Mouse (Mus musculus): ENCODE results near the gene Slc25a54. TPM values are rescaled to one million over a fixed set of nuclear protein-coding genes. Genes with fewer than 3 reads are reported as not detected.

Gene Slc25a54
- polyA plus RNA-seq, 2 experiments, result not detected

DNA sequence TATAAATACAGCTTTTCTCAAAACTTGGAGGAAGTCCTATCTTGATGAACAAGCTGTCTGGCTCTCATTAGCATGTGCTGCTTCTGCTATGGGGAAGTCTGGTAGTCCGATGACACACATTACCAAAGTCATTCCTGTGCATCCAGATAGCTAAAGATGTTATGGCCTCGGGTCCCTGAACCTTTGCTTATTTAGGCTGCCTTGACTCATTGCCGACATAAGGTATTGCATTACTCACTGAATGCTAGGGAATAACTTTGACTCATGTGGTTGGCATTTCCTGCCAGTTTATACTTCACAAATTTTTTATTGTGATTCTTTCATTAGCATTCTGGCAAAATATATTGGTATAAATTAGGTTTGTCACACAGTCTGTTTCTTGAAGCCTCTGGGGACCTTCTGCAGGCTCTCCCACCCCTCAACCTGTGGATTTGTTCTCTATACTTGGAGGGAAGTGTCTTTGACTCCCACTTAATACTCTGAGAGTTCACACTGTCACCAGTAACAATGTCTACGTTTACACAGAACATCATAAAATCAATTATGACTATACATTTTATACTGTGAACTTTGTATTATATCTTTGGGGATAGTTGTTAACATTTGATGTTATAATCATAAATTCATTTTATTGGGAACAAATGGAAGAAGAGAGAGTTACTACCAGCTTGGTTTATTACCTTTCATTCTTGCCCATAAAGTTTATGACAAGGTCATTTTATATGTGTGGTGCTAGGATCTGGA, 75.8 kb downstream of the Slc25a54 start:
- WGBS (ENCODE audit: insufficient replicate concordance), result 45% methylated on average over 4 of the region's 4 CpGs
- H3K4me3 ChIP-seq (ENCODE audit: insufficient read depth in 1 of 2, low read depth in 2 of 2, low read length in 2 of 2), result no peak overlapping the region
- no peaks in the 10 kb centered on the region for H3K4me1 ChIP-seq (replicated peaks; ENCODE audit: control insufficient read depth in 2 of 2, insufficient read depth in 2 of 2, low read length in 1 of 2)
- H3K36me3 ChIP-seq (replicated peaks; ENCODE audit: control insufficient read depth, insufficient read depth, low read depth), result no peaks in the 10 kb centered on the region
- ATAC-seq (ENCODE audit: insufficient read depth) (no peak), DNase-seq (ENCODE audit: low read depth in 3 of 3, low spot score in 3 of 3) (no peak)
- H3K9me3 ChIP-seq (ENCODE audit: control insufficient read depth, low read length), result no peaks in the 10 kb centered on the region
- no peak overlapping the region for H3K27ac ChIP-seq
- no peaks in the 10 kb centered on the region for H3K27me3 ChIP-seq (ENCODE audit: control insufficient read depth, insufficient read depth, low read length)
- no peak overlapping the region for H3K4me2 ChIP-seq (ENCODE audit: low read depth)
- no peak overlapping the region for H3K9ac ChIP-seq (replicated peaks)
- no peak for TF ChIP-seq EP300 (IDR thresholded peaks at IDR 0.05; ENCODE audit: low read depth)
- no peak for TF ChIP-seq CTCF (IDR thresholded peaks at IDR 0.05; ENCODE audit: low read depth)

DNA sequence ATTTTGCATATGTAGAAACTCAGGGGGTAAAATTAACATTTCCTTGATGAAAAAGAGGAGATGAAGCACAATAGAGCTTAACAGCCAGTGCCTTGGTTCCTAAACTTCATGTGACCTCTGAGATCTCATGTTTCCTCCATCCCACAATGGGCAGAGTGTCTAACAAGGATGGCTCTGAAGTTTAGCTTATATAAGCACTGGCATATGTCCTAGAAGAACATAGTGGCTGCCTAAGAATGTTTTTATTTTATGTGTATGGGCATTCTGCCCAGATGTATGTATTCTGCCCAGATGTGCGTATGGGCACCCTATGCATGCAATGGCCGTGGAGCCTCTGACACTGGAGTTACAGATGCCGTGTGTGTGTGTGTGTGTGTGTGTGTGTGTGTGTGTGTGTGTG, 77.2 kb downstream of the Slc25a54 start:
- no peaks in the 10 kb centered on the region for H3K36me3 ChIP-seq (replicated peaks; ENCODE audit: control insufficient read depth, insufficient read depth, low read depth)
- no peaks in the 10 kb centered on the region for H3K4me1 ChIP-seq (replicated peaks; ENCODE audit: control insufficient read depth in 2 of 2, insufficient read depth in 2 of 2, low read length in 1 of 2)
- WGBS (ENCODE audit: insufficient replicate concordance), result 72% methylated on average over 3 of the region's 3 CpGs
- H3K4me3 ChIP-seq (ENCODE audit: insufficient read depth in 1 of 2, low read depth in 2 of 2, low read length in 2 of 2), result no peak overlapping the region
- H3K27ac ChIP-seq, result no peak overlapping the region
- no peak overlapping the region for H3K9ac ChIP-seq (replicated peaks)
- no peak for ATAC-seq (ENCODE audit: insufficient read depth)
- TF ChIP-seq CTCF (IDR thresholded peaks at IDR 0.05; ENCODE audit: low read depth), result no peak
- H3K4me2 ChIP-seq (ENCODE audit: low read depth), result no peak overlapping the region
- no peak for DNase-seq (ENCODE audit: low read depth in 3 of 3, low spot score in 3 of 3)
- no peaks in the 10 kb centered on the region for H3K9me3 ChIP-seq (ENCODE audit: control insufficient read depth, low read length)
- H3K27me3 ChIP-seq (ENCODE audit: control insufficient read depth, insufficient read depth, low read length), result no peaks in the 10 kb centered on the region

DNA sequence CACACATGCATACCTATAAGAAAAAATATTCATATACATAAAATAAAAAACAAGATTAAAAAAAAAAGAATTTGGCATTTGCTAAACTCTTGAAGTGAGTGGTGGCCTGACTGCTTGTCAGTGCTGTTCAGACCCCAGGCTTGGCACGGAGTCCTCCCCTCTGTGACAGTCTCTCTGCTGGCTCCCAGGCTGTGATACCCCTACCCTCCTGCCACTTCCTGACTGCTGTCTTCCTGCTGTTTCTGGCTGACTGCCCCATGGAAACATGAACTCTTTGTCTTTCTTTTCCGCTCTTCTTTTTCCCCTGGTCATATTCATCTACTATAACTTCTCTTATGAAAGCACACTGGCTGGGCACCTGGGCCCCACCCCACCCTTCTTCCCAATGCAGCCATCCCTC, 83.8 kb downstream of the Slc25a54 start:
- no peak for ATAC-seq (ENCODE audit: insufficient read depth)
- Histone ChIP-seq H3K36me3 (replicated peaks; ENCODE audit: control insufficient read depth, insufficient read depth, low read depth) (no peaks in the 10 kb centered on the region), H3K4me1 (replicated peaks; ENCODE audit: control insufficient read depth in 2 of 2, insufficient read depth in 2 of 2, low read length in 1 of 2) (no peaks in the 10 kb centered on the region), H3K9ac (replicated peaks) (no peak overlapping the region), H3K4me2 (ENCODE audit: low read depth) (no peak overlapping the region), H3K9me3 (ENCODE audit: control insufficient read depth, low read length) (no peaks in the 10 kb centered on the region), H3K27me3 (ENCODE audit: control insufficient read depth, insufficient read depth, low read length) (no peaks in the 10 kb centered on the region), H3K4me3 (ENCODE audit: insufficient read depth in 1 of 2, low read depth in 2 of 2, low read length in 2 of 2) (no peak overlapping the region), H3K27ac (no peak overlapping the region)
- DNase-seq (ENCODE audit: low read depth in 3 of 3, low spot score in 3 of 3), result no peak
- TF ChIP-seq EP300 (IDR thresholded peaks at IDR 0.05; ENCODE audit: low read depth), result no peak
- no peak for TF ChIP-seq CTCF (IDR thresholded peaks at IDR 0.05; ENCODE audit: low read depth)
- WGBS (ENCODE audit: insufficient replicate concordance), result 72% methylated on average over 2 of the region's 2 CpGs

DNA sequence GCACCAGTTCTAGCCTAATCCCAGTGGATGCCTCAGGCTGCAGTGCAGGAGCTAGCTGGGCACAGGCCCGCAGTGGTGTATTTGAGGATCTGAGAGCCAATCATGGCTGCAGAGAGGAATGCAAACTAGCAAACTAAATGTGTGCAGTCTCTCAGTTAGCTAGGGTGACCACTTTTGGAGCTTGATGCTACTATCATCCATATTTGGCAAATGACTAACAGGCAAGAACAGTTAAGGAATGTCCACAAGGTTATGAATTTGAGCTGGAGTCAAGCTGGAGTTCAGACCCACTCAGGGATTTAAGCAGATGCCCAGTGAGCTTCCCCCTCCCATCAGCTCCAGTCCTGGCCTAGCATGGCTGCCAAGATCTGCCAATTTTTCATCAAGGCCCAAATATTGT, 84.4 kb downstream of the Slc25a54 start:
- Histone ChIP-seq H3K9ac (replicated peaks) (no peak overlapping the region), H3K4me2 (ENCODE audit: low read depth) (no peak overlapping the region), H3K4me1 (replicated peaks; ENCODE audit: control insufficient read depth in 2 of 2, insufficient read depth in 2 of 2, low read length in 1 of 2) (no peaks in the 10 kb centered on the region), H3K36me3 (replicated peaks; ENCODE audit: control insufficient read depth, insufficient read depth, low read depth) (no peaks in the 10 kb centered on the region), H3K27ac (no peak overlapping the region), H3K9me3 (ENCODE audit: control insufficient read depth, low read length) (no peaks in the 10 kb centered on the region), H3K4me3 (ENCODE audit: insufficient read depth in 1 of 2, low read depth in 2 of 2, low read length in 2 of 2) (no peak overlapping the region), H3K27me3 (ENCODE audit: control insufficient read depth, insufficient read depth, low read length) (no peaks in the 10 kb centered on the region)
- 60% methylated on average over 1 of the region's 1 CpGs for WGBS (ENCODE audit: insufficient replicate concordance)
- ATAC-seq (ENCODE audit: insufficient read depth), result no peak
- TF ChIP-seq EP300 (IDR thresholded peaks at IDR 0.05; ENCODE audit: low read depth) (no peak), CTCF (IDR thresholded peaks at IDR 0.05; ENCODE audit: low read depth) (no peak)
- no peak for DNase-seq (ENCODE audit: low read depth in 3 of 3, low spot score in 3 of 3)

- Histone ChIP-seq H3K4me2 (ENCODE audit: low read depth) (no peak overlapping the region), H3K27me3 (ENCODE audit: control insufficient read depth, insufficient read depth, low read length) (no peaks in the 10 kb centered on the region), H3K9ac (replicated peaks) (no peak overlapping the region), H3K4me3 (ENCODE audit: insufficient read depth in 1 of 2, low read depth in 2 of 2, low read length in 2 of 2) (no peak overlapping the region), H3K36me3 (replicated peaks; ENCODE audit: control insufficient read depth, insufficient read depth, low read depth) (no peaks in the 10 kb centered on the region), H3K27ac (no peak overlapping the region), H3K4me1 (replicated peaks; ENCODE audit: control insufficient read depth in 2 of 2, insufficient read depth in 2 of 2, low read length in 1 of 2) (no peaks in the 10 kb centered on the region), H3K9me3 (ENCODE audit: control insufficient read depth, low read length) (no peaks in the 10 kb centered on the region)
- ATAC-seq (ENCODE audit: insufficient read depth), result no peak
- peak in 1 of 3 experiments; percentile 13 for DNase-seq (ENCODE audit: low read depth in 3 of 3, low spot score in 3 of 3)
- WGBS (ENCODE audit: insufficient replicate concordance), result 35% methylated on average over 8 of the region's 8 CpGs
- TF ChIP-seq EP300 (IDR thresholded peaks at IDR 0.05; ENCODE audit: low read depth) (no peak), CTCF (IDR thresholded peaks at IDR 0.05; ENCODE audit: low read depth) (no peak)
Observed at GRCm38 (mm10) chr3:109165214-109165829, 85.1 kb downstream of the Slc25a54 start.

Small RNA genes lying within 50 kb of the gene (microRNA-seq; reads per million reads assigned to microRNA genes)
- gene Gm44384, result not detected

Other genes starting within 250 kb of the Slc25a54 start
- gene Stxbp3, start 239.9 kb upstream of the Slc25a54 start, polyA plus RNA-seq (2012; rRNA removed), result 5.9 and 11.6 TPM in 2 replicates
- gene Stxbp3, start 239.9 kb upstream of the Slc25a54 start, polyA plus RNA-seq (2014; fragmentation: Nextera tagmentation; extraction: Ambion mirVana), result 16.5 and 18.9 TPM in 2 replicates
- gene Fndc7, start 190.5 kb upstream of the Slc25a54 start, polyA plus RNA-seq (2012; rRNA removed), result not detected in 2 replicates
- gene Fndc7, start 190.5 kb upstream of the Slc25a54 start, polyA plus RNA-seq (2014; fragmentation: Nextera tagmentation; extraction: Ambion mirVana), result not detected in 2 replicates
- 29.5 and 47.5 TPM in 2 replicates for gene Prpf38b, start 168.7 kb upstream of the Slc25a54 start, polyA plus RNA-seq (2012; rRNA removed)
- gene Prpf38b, start 168.7 kb upstream of the Slc25a54 start, polyA plus RNA-seq (2014; fragmentation: Nextera tagmentation; extraction: Ambion mirVana), result 20.2 and 22.4 TPM in 2 replicates
- gene Henmt1, start 140.6 kb upstream of the Slc25a54 start, polyA plus RNA-seq (2012; rRNA removed), result 0.02 and 0.03 TPM in 2 replicates
- 0.08 TPM in 1 of 2 replicates, not detected in the other for gene Henmt1, start 140.6 kb upstream of the Slc25a54 start, polyA plus RNA-seq (2014; fragmentation: Nextera tagmentation; extraction: Ambion mirVana)
- not detected in 2 replicates for gene Gm9857, start 140.0 kb upstream of the Slc25a54 start, polyA plus RNA-seq (2012; rRNA removed)
- not detected in 2 replicates for gene Gm9857, start 140.0 kb upstream of the Slc25a54 start, polyA plus RNA-seq (2014; fragmentation: Nextera tagmentation; extraction: Ambion mirVana)
- gene Fam102b, start 52.9 kb upstream of the Slc25a54 start, polyA plus RNA-seq (2012; rRNA removed), result 1.6 and 2.0 TPM in 2 replicates
- gene Fam102b, start 52.9 kb upstream of the Slc25a54 start, polyA plus RNA-seq (2014; fragmentation: Nextera tagmentation; extraction: Ambion mirVana), result 1.3 and 2.2 TPM in 2 replicates
- 1.6 and 2.2 TPM in 2 replicates for gene Slc25a24, start 42.7 kb downstream of the Slc25a54 start, polyA plus RNA-seq (2012; rRNA removed)
- gene Slc25a24, start 42.7 kb downstream of the Slc25a54 start, polyA plus RNA-seq (2014; fragmentation: Nextera tagmentation; extraction: Ambion mirVana), result 3.7 and 3.9 TPM in 2 replicates

Data from liver, embryonic 14.5 days (tissue).